Mouse (Mus musculus): ENCODE measurements around the gene Tmem191c. TPM values are rescaled to one million over a fixed set of nuclear protein-coding genes. Genes with fewer than 3 reads are reported as not detected.
A peak's percentile ranks its signal among the peaks of the same experiment; 100 is the strongest.
"Not testable (repeated sequence)": the region's sequence is repeated elsewhere in the genome, so short reads cannot be mapped to it uniquely, and the experiment has no call there.

Tmem191c gene
- not detected in 2 replicates for polyA plus RNA-seq (2012; ENCODE audit: insufficient read depth, insufficient read length, missing spikeins)

- peak within 1 kb of the TSS; percentile 62 for H3K4me3 ChIP-seq (ENCODE audit: insufficient read depth, low read depth, low read length)
- H3K27ac ChIP-seq (replicated peaks; ENCODE audit: low read depth, low read length) = no peak within 1 kb of the TSS
- 0 out of 2 replicates have a peak, but pooled peaks cover 3% of the 10 kb centered on the region for H3K4me1 ChIP-seq (ENCODE audit: control insufficient read depth, insufficient read depth, insufficient read length, low read length)
Measured at GRCm38 (mm10) chr16:17275721-17276120, at the start of gene Tmem191c. TSS of gene Tmem191c (plus strand) at chr16:17276077.

GRCm38 (mm10) chr16:17226496-17226895 is 49.4 kb upstream of the Tmem191c start:
- H3K27ac ChIP-seq (replicated peaks; ENCODE audit: low read depth, low read length) = no peak overlapping the region
- no peak overlapping the region for H3K4me3 ChIP-seq (ENCODE audit: insufficient read depth, low read depth, low read length)
- no peaks in the 10 kb centered on the region for H3K4me1 ChIP-seq (ENCODE audit: control insufficient read depth, insufficient read depth, insufficient read length, low read length)

- peaks cover 18% of the 10 kb centered on the region for H3K4me1 ChIP-seq (ENCODE audit: control insufficient read depth, insufficient read depth, insufficient read length, low read length)
- H3K27ac ChIP-seq (replicated peaks; ENCODE audit: low read depth, low read length) = not testable (repeated sequence)
Measured at GRCm38 (mm10) chr16:17231523-17231922, 44.4 kb upstream of the Tmem191c start.

GRCm38 (mm10) chr16:17232794-17233701 is 42.8 kb upstream of the Tmem191c start, which contains the start of gene Hic2:
TSS of gene Hic2 (plus strand) at chr16:17233572.
- H3K4me3 ChIP-seq (ENCODE audit: insufficient read depth, low read depth, low read length) = peak within 1 kb of the TSS; percentile 65
- peaks cover 18% of the 10 kb centered on the region for H3K4me1 ChIP-seq (ENCODE audit: control insufficient read depth, insufficient read depth, insufficient read length, low read length)
- H3K27ac ChIP-seq (replicated peaks; ENCODE audit: low read depth, low read length) = peak within 1 kb of the TSS; percentile 48

More at GRCm38 (mm10) chr16:17231523-17231922, 44.4 kb upstream of the Tmem191c start:
- not testable (repeated sequence) for H3K4me3 ChIP-seq (ENCODE audit: insufficient read depth, low read depth, low read length)

GRCm38 (mm10) chr16:17233702-17234498 is 42.0 kb upstream of the Tmem191c start:
- Histone ChIP-seq H3K27ac (replicated peaks; ENCODE audit: low read depth, low read length) (peak overlapping the region; percentile 48), H3K4me1 (ENCODE audit: control insufficient read depth, insufficient read depth, insufficient read length, low read length) (peaks cover 18% of the 10 kb centered on the region), H3K4me3 (ENCODE audit: insufficient read depth, low read depth, low read length) (peak overlapping the region; percentile 65)

- Histone ChIP-seq H3K27ac (replicated peaks; ENCODE audit: low read depth, low read length) (no peak overlapping the region), H3K4me1 (ENCODE audit: control insufficient read depth, insufficient read depth, insufficient read length, low read length) (peaks cover 18% of the 10 kb centered on the region), H3K4me3 (ENCODE audit: insufficient read depth, low read depth, low read length) (peak overlapping the region; percentile 65)
Measured at GRCm38 (mm10) chr16:17234499-17234895, 41.4 kb upstream of the Tmem191c start.

- Histone ChIP-seq H3K27ac (replicated peaks; ENCODE audit: low read depth, low read length) (no peak overlapping the region), H3K4me3 (ENCODE audit: insufficient read depth, low read depth, low read length) (peak overlapping the region; percentile 65), H3K4me1 (ENCODE audit: control insufficient read depth, insufficient read depth, insufficient read length, low read length) (peaks cover 18% of the 10 kb centered on the region)
Measured at GRCm38 (mm10) chr16:17234916-17235665, 40.8 kb upstream of the Tmem191c start.

- H3K27ac ChIP-seq (replicated peaks; ENCODE audit: low read depth, low read length) = no peak overlapping the region
- H3K4me1 ChIP-seq (ENCODE audit: control insufficient read depth, insufficient read depth, insufficient read length, low read length) = peaks cover 18% of the 10 kb centered on the region
- no peak overlapping the region for H3K4me3 ChIP-seq (ENCODE audit: insufficient read depth, low read depth, low read length)
Measured at GRCm38 (mm10) chr16:17237634-17238033, 38.2 kb upstream of the Tmem191c start.

GRCm38 (mm10) chr16:17239409-17239808 is 36.5 kb upstream of the Tmem191c start:
- Histone ChIP-seq H3K4me3 (ENCODE audit: insufficient read depth, low read depth, low read length) (no peak overlapping the region), H3K4me1 (ENCODE audit: control insufficient read depth, insufficient read depth, insufficient read length, low read length) (peaks cover 16% of the 10 kb centered on the region; the same call in 1 of the 2 replicates), H3K27ac (replicated peaks; ENCODE audit: low read depth, low read length) (no peak overlapping the region)

- Histone ChIP-seq H3K4me3 (ENCODE audit: insufficient read depth, low read depth, low read length) (no peak overlapping the region), H3K4me1 (ENCODE audit: control insufficient read depth, insufficient read depth, insufficient read length, low read length) (peaks cover 3% of the 10 kb centered on the region; the same call in 1 of the 2 replicates), H3K27ac (replicated peaks; ENCODE audit: low read depth, low read length) (no peak overlapping the region)
Measured at GRCm38 (mm10) chr16:17243731-17244130, 32.1 kb upstream of the Tmem191c start.

GRCm38 (mm10) chr16:17244996-17245395 is 30.9 kb upstream of the Tmem191c start:
- H3K4me1 ChIP-seq (ENCODE audit: control insufficient read depth, insufficient read depth, insufficient read length, low read length) = peaks cover 5% of the 10 kb centered on the region; the same call in 1 of the 2 replicates
- no peak overlapping the region for H3K27ac ChIP-seq (replicated peaks; ENCODE audit: low read depth, low read length)
- H3K4me3 ChIP-seq (ENCODE audit: insufficient read depth, low read depth, low read length) = no peak overlapping the region

- H3K27ac ChIP-seq (replicated peaks; ENCODE audit: low read depth, low read length) = no peak overlapping the region
- no peak overlapping the region for H3K4me3 ChIP-seq (ENCODE audit: insufficient read depth, low read depth, low read length)
- peaks cover 5% of the 10 kb centered on the region; the same call in 1 of the 2 replicates for H3K4me1 ChIP-seq (ENCODE audit: control insufficient read depth, insufficient read depth, insufficient read length, low read length)
Measured at GRCm38 (mm10) chr16:17247727-17248126, 28.1 kb upstream of the Tmem191c start.

GRCm38 (mm10) chr16:17249135-17249534 is 26.7 kb upstream of the Tmem191c start:
- Histone ChIP-seq H3K4me1 (ENCODE audit: control insufficient read depth, insufficient read depth, insufficient read length, low read length) (peaks cover 3% of the 10 kb centered on the region; the same call in 1 of the 2 replicates), H3K4me3 (ENCODE audit: insufficient read depth, low read depth, low read length) (no peak overlapping the region), H3K27ac (replicated peaks; ENCODE audit: low read depth, low read length) (no peak overlapping the region)

GRCm38 (mm10) chr16:17251539-17251938 is 24.3 kb upstream of the Tmem191c start:
- Histone ChIP-seq H3K4me1 (ENCODE audit: control insufficient read depth, insufficient read depth, insufficient read length, low read length) (peaks cover 3% of the 10 kb centered on the region; the same call in 1 of the 2 replicates), H3K27ac (replicated peaks; ENCODE audit: low read depth, low read length) (no peak overlapping the region), H3K4me3 (ENCODE audit: insufficient read depth, low read depth, low read length) (no peak overlapping the region)
